Mouse (Mus musculus) intestine, postnatal 0 days (tissue): ENCODE data around the gene 4930442H23Rik. TPM values are rescaled to one million over a fixed set of nuclear protein-coding genes. Genes with fewer than 3 reads are reported as not detected.
"Not testable (repeated sequence)": the region's sequence is repeated elsewhere in the genome, so short reads cannot be mapped to it uniquely, and the experiment has no call there.

Experiments used
- ATAC-seq: fragments of 200-750 bp; cut with Nextera tagmentation; 2 replicates; pipeline ENCODE4 v1.8.0; 2017; ENCODE audit warnings: mild to moderate bottlenecking, moderate TSS enrichment, moderate library complexity
- H3K27ac ChIP-seq: fragments of 300-500 bp; sonication (generic); 2 replicates; pipeline ENCODE4 v1.5.1; 2014; ENCODE audit warnings: mild to moderate bottlenecking, low read depth, low read length, moderate library complexity
- H3K27me3 ChIP-seq: fragments of 300-500 bp; sonication (generic); replicated peaks from 2 replicates; pipeline ENCODE4 v1.6.1; 2014; ENCODE audit warnings: low read length, mixed read lengths; ENCODE audit not compliant: control insufficient read depth, insufficient read depth
- H3K36me3 ChIP-seq: fragments of 300-500 bp; sonication (generic); 2 replicates; pipeline ENCODE4 v1.6.1; 2014; ENCODE audit warnings: mild to moderate bottlenecking, moderate library complexity; ENCODE audit not compliant: control insufficient read depth, insufficient read depth
- H3K4me1 ChIP-seq: fragments of 300-500 bp; sonication (generic); replicated peaks from 2 replicates; pipeline ENCODE4 v1.6.1; 2014; ENCODE audit warnings: antibody characterized with exemption, low read length, mixed read lengths; ENCODE audit not compliant: control insufficient read depth, insufficient read depth
- H3K4me2 ChIP-seq: fragments of 300-500 bp; sonication (generic); replicated peaks from 2 replicates; pipeline ENCODE4 v1.6.1; 2014; ENCODE audit warnings: low read depth, mild to moderate bottlenecking, moderate library complexity
- H3K4me3 ChIP-seq: fragments of 300-500 bp; sonication (generic); 2 replicates; pipeline ENCODE4 v1.5.1; 2014; ENCODE audit warnings: low read depth, low read length
- H3K9ac ChIP-seq: fragments of 300-500 bp; sonication (generic); 2 replicates; pipeline ENCODE4 v1.6.1; 2014; ENCODE audit warnings: mild to moderate bottlenecking, low read depth, low read length
- H3K9me3 ChIP-seq: fragments of 300-500 bp; sonication (generic); 2 replicates; pipeline ENCODE4 v1.6.1; 2016; ENCODE audit warnings: mixed run types; ENCODE audit not compliant: control insufficient read depth
- CTCF ChIP-seq: sonication (generic); IDR thresholded peaks from 2 replicates; pipeline ENCODE4 v1.5.1; 2016; ENCODE audit warnings: low read depth, mild to moderate bottlenecking, control low read depth, antibody characterized with exemption, moderate library complexity
- WGBS: fragments of 180-500 bp; shearing (Covaris S2); extraction: QIAGEN DNeasy Blood & Tissue Kit; methylation state at CpG from one replicate; pipeline ENCODE4 v1.1.7; 2014; 5-methylcytosine and 5-hydroxymethylcytosine counted together
- polyA plus RNA-seq: library from polyadenylated mRNA; unstranded; fragments of >200 nt; fragmentation: Nextera tagmentation; extraction: Ambion mirVana; gene quantifications from 2 replicates; pipeline ENCODE4 v1.2.1, GENCODE M21; 2015

4930442H23Rik gene
- polyA plus RNA-seq, 1 experiment from 2014 or later = 0.12 TPM

GRCm38 (mm10) chr10:81229735-81230437 lies 46.2 kb upstream of the 4930442H23Rik start:
- WGBS = 17% methylated on average over 20 of the region's 20 CpGs
- Histone ChIP-seq H3K4me2 (no peak overlapping the region; the same call in 1 of the 2 replicates), H3K4me1 (peaks cover 6% of the 10 kb centered on the region; the same call in 1 of the 2 replicates), H3K36me3 (no peaks in the 10 kb centered on the region), H3K27ac (no peak overlapping the region), H3K4me3 (no peak overlapping the region), H3K9ac (no peak overlapping the region), H3K9me3 (no peaks in the 10 kb centered on the region), H3K27me3 (peaks cover 16% of the 10 kb centered on the region; the same call in 1 of the 2 replicates)
- no peak for TF ChIP-seq CTCF
- no peak for ATAC-seq

GRCm38 (mm10) chr10:81223731-81224130 lies 40.1 kb upstream of the 4930442H23Rik start:
- not testable (repeated sequence) for ATAC-seq, H3K4me1 ChIP-seq, H3K9ac ChIP-seq, H3K27me3 ChIP-seq, H3K4me2 ChIP-seq, H3K27ac ChIP-seq, H3K9me3 ChIP-seq, H3K4me3 ChIP-seq, H3K36me3 ChIP-seq
- WGBS = 47% methylated on average over 2 of the region's 2 CpGs

GRCm38 (mm10) chr10:81221402-81222015 lies 37.9 kb upstream of the 4930442H23Rik start:
- 61% methylated on average over 5 of the region's 5 CpGs for WGBS
- Histone ChIP-seq H3K9ac (0 out of 2 replicates have a peak overlapping the region, but pooled peaks have one; percentile 17), H3K36me3 (no peaks in the 10 kb centered on the region), H3K27me3 (no peaks in the 10 kb centered on the region), H3K27ac (peak overlapping the region; percentile 76), H3K9me3 (no peaks in the 10 kb centered on the region), H3K4me3 (no peak overlapping the region), H3K4me1 (peaks cover 6% of the 10 kb centered on the region; the same call in 1 of the 2 replicates), H3K4me2 (no peak overlapping the region)
- ATAC-seq = peak; percentile 76
- TF ChIP-seq CTCF = no peak

- Histone ChIP-seq H3K36me3 (no peaks in the 10 kb centered on the region), H3K9ac (no peak overlapping the region), H3K9me3 (no peaks in the 10 kb centered on the region), H3K4me3 (no peak overlapping the region), H3K27ac (no peak overlapping the region), H3K4me2 (no peak overlapping the region), H3K27me3 (no peaks in the 10 kb centered on the region), H3K4me1 (peaks cover 6% of the 10 kb centered on the region; the same call in 1 of the 2 replicates)
- ATAC-seq = peak; percentile 49
- 26% methylated on average over 7 of the region's 7 CpGs for WGBS
- peak; percentile 95 for TF ChIP-seq CTCF
These were observed 34.3 kb upstream of the 4930442H23Rik start for GRCm38 (mm10) chr10:81217964-81218363.

- H3K27ac ChIP-seq, H3K36me3 ChIP-seq, H3K4me2 ChIP-seq, H3K9me3 ChIP-seq, ATAC-seq, H3K4me1 ChIP-seq, H3K27me3 ChIP-seq, H3K9ac ChIP-seq, H3K4me3 ChIP-seq: not testable (repeated sequence)
- WGBS = 17% methylated on average over 1 of the region's 1 CpGs
- TF ChIP-seq CTCF = peak; percentile 71
These were observed 33.6 kb upstream of the 4930442H23Rik start for GRCm38 (mm10) chr10:81217267-81217666.

- Histone ChIP-seq H3K27me3 (no peaks in the 10 kb centered on the region), H3K27ac (no peak overlapping the region), H3K4me1 (peaks cover 2% of the 10 kb centered on the region; the same call in 1 of the 2 replicates), H3K9me3 (no peaks in the 10 kb centered on the region), H3K4me3 (no peak overlapping the region), H3K4me2 (no peak overlapping the region), H3K9ac (no peak overlapping the region), H3K36me3 (no peaks in the 10 kb centered on the region)
- TF ChIP-seq CTCF = no peak
- 85% methylated on average over 6 of the region's 6 CpGs for WGBS
- no peak for ATAC-seq
These were observed 33.2 kb upstream of the 4930442H23Rik start for GRCm38 (mm10) chr10:81216810-81217209.
